Mouse (Mus musculus) liver, embryonic 16.5 days (tissue): ENCODE results near the gene Mpzl1. TPM values are rescaled to one million over a fixed set of nuclear protein-coding genes. Genes with fewer than 3 reads are reported as not detected.
A peak's percentile ranks its signal among the peaks of the same experiment; 100 is the strongest.

Source experiments
- ATAC-seq: fragments of 200-750 bp; cut with Nextera tagmentation; 2 replicates; pipeline ENCODE4 v1.8.0; 2017; ENCODE audit warnings: low read depth, mild to moderate bottlenecking, moderate number of reproducible peaks, moderate library complexity
- H3K27ac ChIP-seq: fragments of 300-500 bp; sonication (generic); 2 replicates; pipeline ENCODE4 v1.5.1; 2014; ENCODE audit warnings: mild to moderate bottlenecking, low read length
- H3K27me3 ChIP-seq: fragments of 300-500 bp; sonication (generic); 2 replicates; pipeline ENCODE4 v1.6.1; 2014; ENCODE audit warnings: low read depth, low read length, mixed read lengths; ENCODE audit not compliant: control insufficient read depth, insufficient read depth
- H3K36me3 ChIP-seq: fragments of 300-500 bp; sonication (generic); 2 replicates; pipeline ENCODE4 v1.6.1; 2014; ENCODE audit warnings: mild to moderate bottlenecking; ENCODE audit not compliant: control insufficient read depth, insufficient read depth
- H3K4me1 ChIP-seq: fragments of 300-500 bp; sonication (generic); 2 replicates; pipeline ENCODE4 v1.6.1; 2014; ENCODE audit warnings: low read depth, low read length, mixed read lengths; ENCODE audit not compliant: control insufficient read depth
- H3K4me2 ChIP-seq: fragments of 300-500 bp; sonication (generic); 2 replicates; pipeline ENCODE4 v1.6.1; 2014; ENCODE audit warnings: low read depth, low read length, mixed read lengths
- H3K4me3 ChIP-seq: fragments of 300-500 bp; sonication (generic); 2 replicates; pipeline ENCODE4 v1.5.1; 2014; ENCODE audit warnings: low read depth, mild to moderate bottlenecking, low read length
- H3K9ac ChIP-seq: fragments of 300-500 bp; sonication (generic); 2 replicates; pipeline ENCODE4 v1.6.1; 2014; ENCODE audit warnings: low read depth, low read length
- H3K9me3 ChIP-seq: fragments of 300-500 bp; sonication (generic); replicated peaks from 2 replicates; pipeline ENCODE4 v1.6.1; 2016; ENCODE audit warnings: low read length; ENCODE audit not compliant: control insufficient read depth
- WGBS: fragments of 180-500 bp; shearing (Covaris S2); extraction: QIAGEN DNeasy Blood & Tissue Kit; methylation state at CpG from one replicate; pipeline ENCODE4 v1.1.7; 2014; ENCODE audit not compliant: insufficient replicate concordance; 5-methylcytosine and 5-hydroxymethylcytosine counted together
- polyA plus RNA-seq: library from polyadenylated mRNA; unstranded; fragments of >200 nt; fragmentation: Nextera tagmentation; extraction: Ambion mirVana; gene quantifications from 2 replicates; pipeline ENCODE4 v1.2.1, GENCODE M21; 2015

The Mpzl1 gene
- polyA plus RNA-seq, 1 experiment from 2014 or later: 21.9 TPM

- H3K9ac ChIP-seq: no peak overlapping the region
- H3K9me3 ChIP-seq: no peaks in the 10 kb centered on the region
- no peak overlapping the region for H3K4me3 ChIP-seq
- no peaks in the 10 kb centered on the region for H3K36me3 ChIP-seq
- 62% methylated on average over 4 of the region's 4 CpGs for WGBS
- H3K27me3 ChIP-seq: no peaks in the 10 kb centered on the region
- no peak overlapping the region for H3K4me2 ChIP-seq
- peaks cover 9% of the 10 kb centered on the region for H3K4me1 ChIP-seq
- no peak overlapping the region for H3K27ac ChIP-seq
- no peak for ATAC-seq
Observed at GRCm38 (mm10) chr1:165645102-165645501, 10.8 kb upstream of the Mpzl1 start.

GRCm38 (mm10) chr1:165643735-165644134 lies 9.4 kb upstream of the Mpzl1 start:
- Histone ChIP-seq H3K9ac (no peak overlapping the region), H3K4me2 (no peak overlapping the region), H3K4me1 (peaks cover 9% of the 10 kb centered on the region), H3K4me3 (no peak overlapping the region), H3K27ac (no peak overlapping the region), H3K36me3 (no peaks in the 10 kb centered on the region), H3K9me3 (no peaks in the 10 kb centered on the region), H3K27me3 (no peaks in the 10 kb centered on the region)
- 58% methylated on average over 5 of the region's 5 CpGs for WGBS
- ATAC-seq: no peak

GRCm38 (mm10) chr1:165642780-165643311 lies 8.5 kb upstream of the Mpzl1 start:
- H3K27ac ChIP-seq: peak overlapping the region; percentile 78
- peak overlapping the region; percentile 92 for H3K4me3 ChIP-seq
- peaks cover 9% of the 10 kb centered on the region for H3K4me1 ChIP-seq
- H3K4me2 ChIP-seq: peak overlapping the region; percentile 91
- no peaks in the 10 kb centered on the region for H3K36me3 ChIP-seq
- 2% methylated on average over 16 of the region's 16 CpGs for WGBS
- peak; percentile 14 for ATAC-seq
- no peaks in the 10 kb centered on the region for H3K9me3 ChIP-seq
- no peaks in the 10 kb centered on the region for H3K27me3 ChIP-seq
- peak overlapping the region; percentile 85 for H3K9ac ChIP-seq

GRCm38 (mm10) chr1:165641786-165642771 lies 7.7 kb upstream of the Mpzl1 start:
- H3K36me3 ChIP-seq: no peaks in the 10 kb centered on the region
- H3K27me3 ChIP-seq: no peaks in the 10 kb centered on the region
- WGBS: under 1% methylated on average over 75 of the region's 75 CpGs
- H3K4me2 ChIP-seq: peak overlapping the region; percentile 91
- peak overlapping the region; percentile 85 for H3K9ac ChIP-seq
- peak overlapping the region; percentile 80 for H3K27ac ChIP-seq
- H3K4me1 ChIP-seq: peaks cover 9% of the 10 kb centered on the region
- H3K4me3 ChIP-seq: peak overlapping the region; percentile 92
- H3K9me3 ChIP-seq: no peaks in the 10 kb centered on the region
- peak; percentile 79 for ATAC-seq

- ATAC-seq: peak; percentile 67
- H3K4me1 ChIP-seq: peaks cover 9% of the 10 kb centered on the region
- H3K4me2 ChIP-seq: peak overlapping the region; percentile 91
- H3K4me3 ChIP-seq: peak overlapping the region; percentile 92
- H3K9me3 ChIP-seq: no peaks in the 10 kb centered on the region
- H3K27ac ChIP-seq: no peak overlapping the region; the same call in 1 of the 2 replicates
- 7% methylated on average over 16 of the region's 16 CpGs for WGBS
- no peaks in the 10 kb centered on the region for H3K36me3 ChIP-seq
- peak overlapping the region; percentile 65 for H3K9ac ChIP-seq
- no peaks in the 10 kb centered on the region for H3K27me3 ChIP-seq
Observed at GRCm38 (mm10) chr1:165641271-165641771, 7.0 kb upstream of the Mpzl1 start.

- Histone ChIP-seq H3K27me3 (peaks cover 6% of the 10 kb centered on the region; the same call in 1 of the 2 replicates), H3K36me3 (no peaks in the 10 kb centered on the region), H3K9ac (no peak overlapping the region), H3K9me3 (no peaks in the 10 kb centered on the region), H3K27ac (no peak overlapping the region), H3K4me1 (peaks cover 24% of the 10 kb centered on the region), H3K4me3 (no peak overlapping the region), H3K4me2 (no peak overlapping the region)
- WGBS: 75% methylated on average over 8 of the region's 8 CpGs
- ATAC-seq: no peak
Observed at GRCm38 (mm10) chr1:165636289-165636688, 2.0 kb upstream of the Mpzl1 start.

- Histone ChIP-seq H3K9ac (no peak overlapping the region; the same call in 1 of the 2 replicates), H3K27me3 (peaks cover 6% of the 10 kb centered on the region; the same call in 1 of the 2 replicates), H3K27ac (peak overlapping the region; percentile 67; the same call in 1 of the 2 replicates), H3K36me3 (no peaks in the 10 kb centered on the region), H3K9me3 (no peaks in the 10 kb centered on the region), H3K4me3 (peak overlapping the region; percentile 74), H3K4me2 (peak overlapping the region; percentile 98), H3K4me1 (peaks cover 25% of the 10 kb centered on the region)
- no peak for ATAC-seq
- WGBS: 43% methylated on average over 17 of the region's 17 CpGs
Observed at GRCm38 (mm10) chr1:165635055-165635897, 938 bp upstream of the Mpzl1 start.

GRCm38 (mm10) chr1:165633345-165633744 lies 993 bp downstream of the Mpzl1 start:
- WGBS: 25% methylated on average over 12 of the region's 12 CpGs
- H3K9ac ChIP-seq: peak overlapping the region; percentile 68
- peak overlapping the region; percentile 98 for H3K4me2 ChIP-seq
- peaks cover 37% of the 10 kb centered on the region for H3K4me1 ChIP-seq
- H3K36me3 ChIP-seq: no peaks in the 10 kb centered on the region
- peaks cover 6% of the 10 kb centered on the region; the same call in 1 of the 2 replicates for H3K27me3 ChIP-seq
- peak overlapping the region; percentile 74 for H3K4me3 ChIP-seq
- ATAC-seq: no peak
- H3K27ac ChIP-seq: no peak overlapping the region
- no peaks in the 10 kb centered on the region for H3K9me3 ChIP-seq
